Mouse (Mus musculus): ENCODE measurements around the gene Tom1. TPM values are rescaled to one million over a fixed set of nuclear protein-coding genes. Genes with fewer than 3 reads are reported as not detected.

The Tom1 gene
- polyA plus RNA-seq, 1 experiment from 2014 or later: 17.9 TPM

DNA sequence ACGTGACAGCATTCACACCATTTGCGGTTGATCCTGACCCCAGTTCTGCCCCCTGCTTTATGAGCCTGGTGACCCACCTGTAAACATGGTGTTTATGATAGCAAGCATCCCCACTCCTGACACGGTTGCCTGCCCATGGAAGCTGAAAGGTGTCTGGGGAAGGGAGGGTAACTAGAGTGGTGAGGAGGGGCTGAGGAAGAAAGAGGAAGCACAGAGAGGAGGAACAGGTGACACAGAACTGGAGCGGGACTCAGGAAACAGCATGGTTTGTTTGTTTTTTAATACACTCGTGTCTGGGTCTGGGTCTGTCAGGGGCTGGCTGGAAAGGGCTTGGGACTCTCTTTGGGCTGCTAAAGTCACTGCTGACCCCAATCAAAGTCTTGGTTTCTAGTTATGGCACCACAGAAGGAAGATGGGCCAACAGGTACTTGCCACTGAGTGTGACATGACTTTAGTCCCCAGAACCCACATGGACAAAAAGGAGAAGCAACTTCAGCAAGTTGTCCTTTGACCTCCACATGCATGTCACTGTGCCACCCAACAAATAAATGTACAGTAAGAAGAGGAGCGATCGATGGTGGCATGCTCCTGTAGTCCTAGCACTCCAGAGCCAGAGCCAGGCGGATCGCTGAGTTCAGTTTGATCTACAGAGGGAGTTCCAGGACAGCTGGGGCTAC lies 48.0 kb downstream of the Tom1 start:
- no peak for ATAC-seq
- Histone ChIP-seq H3K36me3 (replicated peaks; ENCODE audit: insufficient read depth, low read length) (no peaks in the 10 kb centered on the region), H3K4me3 (ENCODE audit: low read depth, low read length) (no peak overlapping the region), H3K9ac (replicated peaks) (no peak overlapping the region), H3K4me1 (ENCODE audit: insufficient read depth) (peaks cover 37% of the 10 kb centered on the region), H3K27ac (ENCODE audit: low read depth) (peak overlapping the region; percentile 1), H3K27me3 (ENCODE audit: insufficient read depth, low read length) (no peaks in the 10 kb centered on the region), H3K9me3 (ENCODE audit: low read length) (no peaks in the 10 kb centered on the region), H3K4me2 (ENCODE audit: low read depth, low read length) (no peak overlapping the region)
- TF ChIP-seq CTCF (IDR thresholded peaks at IDR 0.05; ENCODE audit: low read depth): no peak
- no peak for TF ChIP-seq EP300 (IDR thresholded peaks at IDR 0.05; ENCODE audit: low read depth)
- 57% methylated on average over 9 of the region's 9 CpGs for WGBS (ENCODE audit: insufficient replicate concordance)
- no peak for DNase-seq

DNA sequence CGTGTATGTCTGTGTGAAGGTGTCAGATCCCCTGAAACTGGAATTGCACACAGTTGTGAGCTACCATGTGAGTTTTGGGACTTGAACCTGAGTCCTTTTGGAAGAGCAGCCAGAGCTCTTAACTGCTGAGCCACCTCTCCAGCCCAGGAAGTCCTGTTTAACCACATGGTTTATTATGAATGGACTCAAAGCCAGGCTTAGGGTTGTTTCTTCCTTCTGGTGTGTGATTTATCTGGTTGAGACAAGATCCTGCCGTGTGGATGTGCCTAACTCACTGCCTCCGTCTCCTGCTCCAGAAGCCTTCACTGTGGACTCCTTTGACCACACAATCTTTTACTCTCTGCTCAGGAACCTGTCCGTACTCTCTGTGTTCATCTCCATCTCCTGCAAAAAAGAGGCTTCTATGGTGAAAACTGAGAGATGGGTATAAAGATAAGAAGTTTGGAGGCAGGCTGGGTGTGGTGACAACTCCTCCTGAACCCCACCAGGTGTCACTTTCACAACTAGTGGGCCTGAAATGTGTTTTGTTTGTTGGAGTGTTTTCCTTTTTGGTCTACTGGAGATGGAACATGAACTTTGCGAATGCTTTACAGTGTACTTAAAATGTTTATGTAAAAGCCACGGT lies 48.8 kb downstream of the Tom1 start:
- TF ChIP-seq CTCF (IDR thresholded peaks at IDR 0.05; ENCODE audit: low read depth) (no peak), EP300 (IDR thresholded peaks at IDR 0.05; ENCODE audit: low read depth) (no peak)
- peak overlapping the region; percentile 71; the same call in 1 of the 2 replicates for H3K4me2 ChIP-seq (ENCODE audit: low read depth, low read length)
- no peaks in the 10 kb centered on the region for H3K36me3 ChIP-seq (replicated peaks; ENCODE audit: insufficient read depth, low read length)
- ATAC-seq (no peak), DNase-seq (no peak)
- no peaks in the 10 kb centered on the region for H3K9me3 ChIP-seq (ENCODE audit: low read length)
- WGBS (ENCODE audit: insufficient replicate concordance): 61% methylated on average over 6 of the region's 6 CpGs
- H3K9ac ChIP-seq (replicated peaks): no peak overlapping the region
- H3K27me3 ChIP-seq (ENCODE audit: insufficient read depth, low read length): no peaks in the 10 kb centered on the region
- H3K4me1 ChIP-seq (ENCODE audit: insufficient read depth): peaks cover 37% of the 10 kb centered on the region
- no peak overlapping the region for H3K4me3 ChIP-seq (ENCODE audit: low read depth, low read length)
- peak overlapping the region; percentile 1; the same call in 1 of the 2 replicates for H3K27ac ChIP-seq (ENCODE audit: low read depth)

DNA sequence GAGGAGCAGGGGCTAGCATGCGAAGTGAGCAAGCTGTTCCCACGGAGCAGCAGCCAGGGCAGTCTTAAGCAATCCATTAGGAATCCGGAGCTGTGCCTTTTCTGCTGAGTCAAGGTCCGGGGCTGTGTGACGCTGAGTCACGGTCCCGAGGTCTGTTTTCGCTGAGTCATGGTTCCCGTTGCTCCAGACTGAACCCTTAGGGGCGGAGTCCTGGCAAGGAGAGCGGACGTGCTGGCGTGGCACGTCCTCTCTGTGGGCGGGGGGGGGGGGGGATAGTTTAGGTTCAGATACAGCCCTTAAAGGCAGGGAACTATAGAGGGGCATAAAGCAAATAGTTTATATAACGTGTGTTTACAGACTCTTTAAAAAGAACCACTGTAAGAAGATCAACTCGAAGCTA lies 50.3 kb downstream of the Tom1 start:
- DNase-seq: peak; percentile 95
- Histone ChIP-seq H3K4me1 (ENCODE audit: insufficient read depth) (peaks cover 40% of the 10 kb centered on the region), H3K9me3 (ENCODE audit: low read length) (no peaks in the 10 kb centered on the region), H3K9ac (replicated peaks) (peak overlapping the region; percentile 35; the same call in 1 of the 2 replicates), H3K4me3 (ENCODE audit: low read depth, low read length) (peak overlapping the region; percentile 42), H3K36me3 (replicated peaks; ENCODE audit: insufficient read depth, low read length) (no peaks in the 10 kb centered on the region), H3K27ac (ENCODE audit: low read depth) (peak overlapping the region; percentile 77), H3K27me3 (ENCODE audit: insufficient read depth, low read length) (no peaks in the 10 kb centered on the region), H3K4me2 (ENCODE audit: low read depth, low read length) (peak overlapping the region; percentile 71)
- peak; percentile 95 for ATAC-seq
- TF ChIP-seq EP300 (IDR thresholded peaks at IDR 0.05; ENCODE audit: low read depth): peak; percentile 93
- TF ChIP-seq CTCF (IDR thresholded peaks at IDR 0.05; ENCODE audit: low read depth): no peak
- 1% methylated on average over 16 of the region's 17 CpGs for WGBS (ENCODE audit: insufficient replicate concordance)

DNA sequence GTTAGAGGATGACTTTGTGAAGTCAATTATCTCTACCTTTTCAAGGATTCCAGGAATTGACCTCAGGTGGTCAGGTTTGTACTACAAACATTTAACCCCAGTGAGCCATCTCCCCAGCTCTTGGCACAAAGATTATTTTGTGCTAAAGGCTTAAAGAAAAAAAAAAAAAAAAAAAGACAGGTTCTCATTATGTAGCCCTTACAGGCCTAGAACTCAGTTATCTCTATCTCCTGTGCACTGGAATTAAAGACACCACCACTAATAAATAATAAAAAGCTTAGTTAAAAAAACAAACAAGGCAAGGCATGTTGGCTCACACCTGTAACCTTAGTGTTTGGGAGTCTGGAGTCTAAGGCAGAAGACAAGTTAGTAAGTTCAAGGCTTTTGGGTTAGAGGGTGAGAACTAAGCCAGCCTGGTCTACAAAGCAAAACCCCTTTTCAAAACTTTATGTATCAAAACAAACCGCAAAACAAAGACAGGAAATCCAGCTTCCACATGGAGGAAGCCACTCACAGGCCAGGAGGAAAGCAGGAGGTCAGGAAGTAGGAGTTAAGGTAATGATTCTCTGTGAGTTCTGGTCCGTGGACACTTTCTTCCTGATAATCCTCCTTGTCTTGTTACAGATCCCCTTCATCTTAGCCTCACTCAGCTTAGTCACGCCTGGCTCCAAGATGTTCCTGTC lies 51.0 kb downstream of the Tom1 start:
- Histone ChIP-seq H3K4me3 (ENCODE audit: low read depth, low read length) (no peak overlapping the region), H3K27me3 (ENCODE audit: insufficient read depth, low read length) (no peaks in the 10 kb centered on the region), H3K9me3 (ENCODE audit: low read length) (no peaks in the 10 kb centered on the region), H3K27ac (ENCODE audit: low read depth) (peak overlapping the region; percentile 71), H3K9ac (replicated peaks) (no peak overlapping the region), H3K4me2 (ENCODE audit: low read depth, low read length) (peak overlapping the region; percentile 71), H3K4me1 (ENCODE audit: insufficient read depth) (peaks cover 45% of the 10 kb centered on the region), H3K36me3 (replicated peaks; ENCODE audit: insufficient read depth, low read length) (no peaks in the 10 kb centered on the region)
- TF ChIP-seq CTCF (IDR thresholded peaks at IDR 0.05; ENCODE audit: low read depth) (no peak), EP300 (IDR thresholded peaks at IDR 0.05; ENCODE audit: low read depth) (no peak)
- DNase-seq: no peak
- 52% methylated on average over 3 of the region's 3 CpGs for WGBS (ENCODE audit: insufficient replicate concordance)
- no peak for ATAC-seq

DNA sequence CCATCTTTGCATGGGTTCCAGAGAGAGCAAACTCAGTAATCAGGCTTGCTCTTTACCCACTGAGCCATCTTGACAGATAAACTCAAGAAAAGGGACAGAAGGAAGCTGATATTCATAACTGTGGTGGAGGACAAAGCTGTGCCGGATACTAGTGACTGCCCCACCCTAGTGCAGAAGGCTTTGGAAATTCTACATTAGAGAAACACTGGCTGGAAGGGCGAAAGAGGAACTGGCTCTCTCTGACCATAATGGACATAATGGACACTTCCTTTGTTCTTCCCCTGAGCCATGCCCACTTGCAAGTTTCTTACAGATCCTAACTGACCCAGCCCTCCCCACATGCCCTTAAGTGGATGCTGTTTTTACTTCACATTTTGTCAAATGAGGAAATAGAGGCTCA lies 52.5 kb downstream of the Tom1 start:
- TF ChIP-seq CTCF (IDR thresholded peaks at IDR 0.05; ENCODE audit: low read depth): no peak
- TF ChIP-seq EP300 (IDR thresholded peaks at IDR 0.05; ENCODE audit: low read depth): no peak
- no peak overlapping the region for H3K4me3 ChIP-seq (ENCODE audit: low read depth, low read length)
- peak overlapping the region; percentile 71 for H3K27ac ChIP-seq (ENCODE audit: low read depth)
- no peaks in the 10 kb centered on the region for H3K36me3 ChIP-seq (replicated peaks; ENCODE audit: insufficient read depth, low read length)
- no peaks in the 10 kb centered on the region for H3K27me3 ChIP-seq (ENCODE audit: insufficient read depth, low read length)
- ATAC-seq (no peak), DNase-seq (no peak)
- no peak overlapping the region for H3K9ac ChIP-seq (replicated peaks)
- no peaks in the 10 kb centered on the region for H3K9me3 ChIP-seq (ENCODE audit: low read length)
- H3K4me2 ChIP-seq (ENCODE audit: low read depth, low read length): no peak overlapping the region
- peaks cover 45% of the 10 kb centered on the region for H3K4me1 ChIP-seq (ENCODE audit: insufficient read depth)
- WGBS (ENCODE audit: insufficient replicate concordance): 54% methylated on average over 2 of the region's 2 CpGs

DNA sequence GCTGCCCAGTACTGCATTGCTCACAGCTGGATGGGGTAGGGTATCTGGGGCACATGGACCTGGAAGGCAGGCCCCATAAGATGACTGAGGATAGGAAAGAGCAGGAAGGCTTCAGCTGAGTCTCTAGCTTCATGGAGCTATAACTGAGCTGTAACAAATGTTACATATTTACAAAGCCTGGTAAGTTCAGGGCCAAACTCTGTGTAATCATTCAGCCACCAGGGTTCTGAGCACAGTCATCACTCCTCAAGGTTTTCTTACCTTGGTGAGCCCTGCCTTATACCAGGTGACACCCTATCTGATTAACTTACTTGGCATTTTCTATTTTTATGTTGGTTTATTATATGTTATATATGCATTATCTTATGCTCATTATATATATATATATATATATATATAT lies 53.6 kb downstream of the Tom1 start:
- no peak overlapping the region for H3K27ac ChIP-seq (ENCODE audit: low read depth)
- no peak for DNase-seq
- H3K27me3 ChIP-seq (ENCODE audit: insufficient read depth, low read length): no peaks in the 10 kb centered on the region
- peaks cover 42% of the 10 kb centered on the region for H3K4me1 ChIP-seq (ENCODE audit: insufficient read depth)
- no peak for TF ChIP-seq EP300 (IDR thresholded peaks at IDR 0.05; ENCODE audit: low read depth)
- no peak for TF ChIP-seq CTCF (IDR thresholded peaks at IDR 0.05; ENCODE audit: low read depth)
- no peaks in the 10 kb centered on the region for H3K36me3 ChIP-seq (replicated peaks; ENCODE audit: insufficient read depth, low read length)
- no peak for ATAC-seq
- no peak overlapping the region for H3K4me3 ChIP-seq (ENCODE audit: low read depth, low read length)
- H3K9me3 ChIP-seq (ENCODE audit: low read length): no peaks in the 10 kb centered on the region
- no peak overlapping the region for H3K9ac ChIP-seq (replicated peaks)
- H3K4me2 ChIP-seq (ENCODE audit: low read depth, low read length): no peak overlapping the region

Data from liver, postnatal 0 days (tissue).